Mouse (Mus musculus): ENCODE measurements around the gene Frmd5.

DNA sequence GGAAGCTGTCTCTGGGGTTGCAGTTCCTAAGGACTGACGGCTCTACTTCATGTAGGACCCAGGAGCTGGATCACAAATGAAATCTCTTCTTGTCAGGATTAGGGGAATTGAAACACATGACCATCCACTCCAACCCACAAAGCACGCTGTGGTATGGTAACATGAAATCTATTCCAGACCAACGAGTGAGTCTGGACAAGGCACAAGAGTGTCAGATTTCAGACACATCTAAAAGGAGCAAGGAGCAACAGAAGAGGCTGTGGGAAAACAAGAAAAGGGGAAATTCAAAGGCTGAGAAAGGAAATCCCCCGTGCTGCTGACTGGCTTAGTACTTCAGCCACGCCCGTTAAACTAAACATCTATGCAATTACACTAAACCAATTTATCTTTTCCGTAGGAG is 19.6 kb downstream of the Frmd5 start:
- TF ChIP-seq CTCF (IDR thresholded peaks at IDR 0.05; ENCODE audit: low read depth) (no peak), EP300 (optimal IDR thresholded peaks at IDR 0.05) (no peak)

Measured in stomach, postnatal 0 days (tissue).